Mouse (Mus musculus) liver, adult 2 months (tissue): ENCODE results near the gene Fcgrt. TPM values are rescaled to one million over a fixed set of nuclear protein-coding genes. Genes with fewer than 3 reads are reported as not detected.

ENCODE experiments used
- DNase-seq: peaks from one replicate; pipeline ENCODE4 v3.0.0-alpha.2; 2011; ENCODE audit warnings: low read depth, low spot score; ENCODE audit errors: extremely low read depth
- H3K27ac ChIP-seq: fragments of 200-500 bp; replicated peaks from 2 replicates; pipeline ENCODE4 v1.5.1; 2012; ENCODE audit warnings: low read depth, mild to moderate bottlenecking, control low read depth, inconsistent platforms, low read length; ENCODE audit not compliant: insufficient read depth
- H3K27me3 ChIP-seq: fragments of 200-500 bp; 2 replicates; pipeline ENCODE4 v1.6.1; 2012; ENCODE audit warnings: mild to moderate bottlenecking, moderate library complexity, low read length, inconsistent platforms; ENCODE audit not compliant: control insufficient read depth, insufficient read depth
- H3K36me3 ChIP-seq: fragments of 200-500 bp; 2 replicates; pipeline ENCODE4 v1.6.1; 2012; ENCODE audit warnings: low read length, inconsistent platforms; ENCODE audit not compliant: control insufficient read depth, insufficient read depth
- H3K4me1 ChIP-seq: fragments of 200-500 bp; 2 replicates; pipeline ENCODE4 v1.6.1; 2011; ENCODE audit warnings: low read length; ENCODE audit not compliant: control insufficient read depth, insufficient read depth
- H3K4me3 ChIP-seq: fragments of 200-500 bp; 2 replicates; pipeline ENCODE4 v1.5.1; 2011; ENCODE audit warnings: low read depth, mild to moderate bottlenecking, control low read depth, low read length, moderate library complexity; ENCODE audit not compliant: insufficient read depth
- H3K79me2 ChIP-seq: fragments of 200-500 bp; 2 replicates; pipeline ENCODE4 v1.6.1; 2012; ENCODE audit warnings: inconsistent platforms, mild to moderate bottlenecking, low read length, moderate library complexity; ENCODE audit not compliant: control insufficient read depth, insufficient read depth
- H3K9ac ChIP-seq: fragments of 200-500 bp; 2 replicates; pipeline ENCODE4 v1.6.1; 2012; ENCODE audit warnings: low read depth, mild to moderate bottlenecking, control low read depth, inconsistent platforms, low read length
- CTCF ChIP-seq: fragments of 200-500 bp; IDR thresholded peaks from 2 replicates; pipeline ENCODE4 v1.5.1; 2011; ENCODE audit warnings: low read depth, low read length, control low read depth
- POLR2A ChIP-seq: fragments of 200-500 bp; IDR thresholded peaks from 2 replicates; pipeline ENCODE4 v1.6.1; 2011; ENCODE audit warnings: low read length, control low read depth; ENCODE audit not compliant: insufficient read depth; ENCODE audit errors: extremely low read depth
- WGBS: fragments of 180-500 bp; shearing (Covaris S2); methylation state at CpG from one replicate; pipeline ENCODE4 v1.1.7; 2018; 5-methylcytosine and 5-hydroxymethylcytosine counted together
- polyA plus RNA-seq: library from polyadenylated mRNA; depleted of rRNA; stranded (reverse); fragments of >200 nt; gene quantifications from 2 replicates; pipeline ENCODE4 v1.2.3, GENCODE M21; 2012
- total RNA-seq: library from RNA; depleted of rRNA; stranded (reverse); fragments of >200 nt; gene quantifications from 2 replicates; pipeline ENCODE4 v1.2.3, GENCODE M21; 2014

Fcgrt gene
- total and polyA plus RNA-seq, 2 experiments = 170 to 188 TPM

- no peak for TF ChIP-seq POLR2A
- TF ChIP-seq CTCF = no peak
- H3K4me1 ChIP-seq = peaks cover 7% of the 10 kb centered on the region
- H3K27ac ChIP-seq = no peak overlapping the region
- DNase-seq = no peak
- no peaks in the 10 kb centered on the region for H3K36me3 ChIP-seq
- H3K27me3 ChIP-seq = no peaks in the 10 kb centered on the region
- H3K9ac ChIP-seq = no peak overlapping the region
- H3K4me3 ChIP-seq = no peak overlapping the region
- 90% methylated on average over 10 of the region's 10 CpGs for WGBS
- peaks cover 1% of the 10 kb centered on the region for H3K79me2 ChIP-seq
These were observed 44.8 kb downstream of the Fcgrt start for GRCm38 (mm10) chr7:45058607-45059571.

- Histone ChIP-seq H3K79me2 (peaks cover 3% of the 10 kb centered on the region; the same call in 1 of the 2 replicates), H3K27ac (no peak overlapping the region), H3K4me1 (peaks cover 6% of the 10 kb centered on the region), H3K27me3 (no peaks in the 10 kb centered on the region), H3K36me3 (no peaks in the 10 kb centered on the region), H3K9ac (no peak overlapping the region), H3K4me3 (no peak overlapping the region)
- no peak for DNase-seq
- TF ChIP-seq CTCF (no peak), POLR2A (no peak)
These were observed 46.7 kb downstream of the Fcgrt start for GRCm38 (mm10) chr7:45056972-45057348.

GRCm38 (mm10) chr7:45056329-45056971 is 47.2 kb downstream of the Fcgrt start:
- Histone ChIP-seq H3K27me3 (no peaks in the 10 kb centered on the region), H3K79me2 (peaks cover 6% of the 10 kb centered on the region; the same call in 1 of the 2 replicates), H3K9ac (no peak overlapping the region), H3K27ac (no peak overlapping the region), H3K4me3 (no peak overlapping the region), H3K4me1 (peaks cover 11% of the 10 kb centered on the region), H3K36me3 (no peaks in the 10 kb centered on the region)
- WGBS = 82% methylated on average over 14 of the region's 14 CpGs
- no peak for DNase-seq
- TF ChIP-seq POLR2A (no peak), CTCF (no peak)

- no peaks in the 10 kb centered on the region for H3K36me3 ChIP-seq
- DNase-seq = peak; percentile 99
- H3K9ac ChIP-seq = peak overlapping the region; percentile 78
- H3K27me3 ChIP-seq = no peaks in the 10 kb centered on the region
- peaks cover 10% of the 10 kb centered on the region for H3K4me1 ChIP-seq
- WGBS = 1% methylated on average over 33 of the region's 33 CpGs
- TF ChIP-seq POLR2A (peak; percentile 93), CTCF (no peak)
- peak overlapping the region; percentile 68 for H3K4me3 ChIP-seq
- peak overlapping the region; percentile 84 for H3K27ac ChIP-seq
- peaks cover 6% of the 10 kb centered on the region; the same call in 1 of the 2 replicates for H3K79me2 ChIP-seq
These were observed 49.6 kb downstream of the Fcgrt start for GRCm38 (mm10) chr7:45053931-45054510.

- Histone ChIP-seq H3K27ac (peak overlapping the region; percentile 84), H3K4me1 (peaks cover 10% of the 10 kb centered on the region), H3K27me3 (no peaks in the 10 kb centered on the region), H3K4me3 (peak overlapping the region; percentile 68), H3K9ac (peak overlapping the region; percentile 95), H3K79me2 (peaks cover 10% of the 10 kb centered on the region; the same call in 1 of the 2 replicates), H3K36me3 (no peaks in the 10 kb centered on the region)
- peak; percentile 57 for DNase-seq
- TF ChIP-seq CTCF = no peak
- no peak for TF ChIP-seq POLR2A
- 1% methylated on average over 52 of the region's 59 CpGs for WGBS
These were observed 50.3 kb downstream of the Fcgrt start for GRCm38 (mm10) chr7:45053117-45053930.
